In genomic region chr2:124610586-124611105, GRCm38 (mm10) we compare ENCODE assay signal across 8 mouse cellular contexts.
DNase-seq lines count a peak whose midpoint lies in the region; ATAC-seq lines count a peak whose summit lies in the region.

No protein-coding gene starts in this region.

- peak overlapping the region; percentile 74 for H3K4me3 ChIP-seq in limb, embryonic 11.5 days (ENCODE audit: low read depth, low read length)
- peak overlapping the region; percentile 75 for H3K4me3 ChIP-seq in neural tube, embryonic 12.5 days

- peak overlapping the region; percentile 72 for H3K9ac ChIP-seq in limb, embryonic 11.5 days (ENCODE audit: low read length)
- peak overlapping the region; percentile 81 for H3K9ac ChIP-seq in neural tube, embryonic 12.5 days

- H3K27ac ChIP-seq in limb, embryonic 11.5 days (replicated peaks; ENCODE audit: low read depth, low read length): no peak overlapping the region
- peak overlapping the region; percentile 84 for H3K27ac ChIP-seq in neural tube, embryonic 12.5 days

- H3K4me2 ChIP-seq in limb, embryonic 11.5 days (ENCODE audit: low read depth, severe bottlenecking): peak overlapping the region; percentile 92
- H3K4me2 ChIP-seq in neural tube, embryonic 12.5 days (replicated peaks): peak overlapping the region; percentile 75

- no peaks in the 10 kb centered on the region for H3K27me3 ChIP-seq in limb, embryonic 11.5 days (ENCODE audit: control insufficient read depth, insufficient read depth, low read length)
- H3K27me3 ChIP-seq in neural tube, embryonic 12.5 days (replicated peaks): no peaks in the 10 kb centered on the region

- no peaks in the 10 kb centered on the region for H3K4me1 ChIP-seq in limb, embryonic 11.5 days (ENCODE audit: control insufficient read depth, insufficient read depth, low read length)
- H3K4me1 ChIP-seq in neural tube, embryonic 12.5 days: peaks cover 39% of the 10 kb centered on the region

- no peak for DNase-seq in cerebellum, adult 11 months
- DNase-seq in right cerebral cortex, postnatal 4 days: peak; percentile 12
- DNase-seq in right cerebral cortex, postnatal 36 days (ENCODE audit: low spot score in 2 of 2): no peak
- DNase-seq in limb, embryonic 11.5 days (ENCODE audit: low spot score): peak; percentile 74
- no peak for DNase-seq in ovary, postnatal 36 days (ENCODE audit: low spot score)

- H3K36me3 ChIP-seq in limb, embryonic 11.5 days (ENCODE audit: control insufficient read depth, insufficient read depth, low read length): no peaks in the 10 kb centered on the region
- no peaks in the 10 kb centered on the region for H3K36me3 ChIP-seq in neural tube, embryonic 12.5 days

- H3K9me3 ChIP-seq in limb, embryonic 11.5 days (ENCODE audit: control insufficient read depth, low read length): no peaks in the 10 kb centered on the region
- H3K9me3 ChIP-seq in neural tube, embryonic 12.5 days: no peaks in the 10 kb centered on the region

- WGBS in limb, embryonic 11.5 days: under 1% methylated on average over 38 of the region's 39 CpGs
- WGBS in neural tube, embryonic 12.5 days: under 1% methylated on average over 39 of the region's 39 CpGs

- ATAC-seq in cerebellum, adult (ENCODE audit: insufficient number of reproducible peaks, low FRiP score, low TSS enrichment): peak; percentile 28; the same call in 1 of the 2 replicates
- peak; percentile 2; the same call in 1 of the 2 replicates for ATAC-seq in limb, embryonic 11.5 days (ENCODE audit: insufficient number of reproducible peaks, low FRiP score, low TSS enrichment, low read depth)
- ATAC-seq in neural tube, embryonic 12.5 days (ENCODE audit: low FRiP score, low read depth): peak; percentile 42; the same call in 1 of the 2 replicates
- ATAC-seq in frontal cortex, adult (ENCODE audit: low TSS enrichment): no peak; the same call in 1 of the 2 replicates

Comparison
In these comparisons a context has a peak if more than half of its experiments do, and no peak if none do; other contexts are left out.
1. DNase-seq: peak in right cerebral cortex, postnatal 4 days (single experiment) and limb, embryonic 11.5 days (single experiment); none in cerebellum, adult 11 months (single experiment), right cerebral cortex, postnatal 36 days (0 of 2) and ovary, postnatal 36 days (single experiment).